In genomic region chr11:42181426-42181825, GRCm38 (mm10) we compare ENCODE assay signal across 10 mouse cellular contexts. TPM values are rescaled to one million over a fixed set of nuclear protein-coding genes. Genes with fewer than 3 reads are reported as not detected.
DNase-seq lines count a peak whose midpoint lies in the region; ATAC-seq and TF ChIP-seq lines count a peak whose summit lies in the region.
"Had no signal": no experiment of that assay in that cellular context is flagged by ENCODE, and none has a peak within 500 bp of the region (broad histone marks: within the 10 kb centered on the region; RNA-seq: fewer than 3 reads in every experiment).

No protein-coding gene starts in this region.

- WGBS in heart, postnatal 0 days: 25% methylated on average over 5 of the region's 5 CpGs
- 17% methylated on average over 5 of the region's 5 CpGs for WGBS in forebrain, postnatal 0 days
- 20% methylated on average over 5 of the region's 5 CpGs for WGBS in midbrain, embryonic 14.5 days

- H3K4me3 ChIP-seq in heart, postnatal 0 days (ENCODE audit: low read depth, low read length): peak overlapping the region; percentile 53
- H3K4me3 ChIP-seq in forebrain, postnatal 0 days (ENCODE audit: low read depth, low read length): peak overlapping the region; percentile 68
- H3K4me3 ChIP-seq in midbrain, embryonic 14.5 days (replicated peaks; ENCODE audit: low read depth, low read length): peak overlapping the region; percentile 60
- H3K4me3 ChIP-seq: erythroblast, embryonic 14.5 days had no signal

- H3K9me3 ChIP-seq in heart, postnatal 0 days (replicated peaks; ENCODE audit: control insufficient read depth, low read length): no peaks in the 10 kb centered on the region
- H3K9me3 ChIP-seq in forebrain, postnatal 0 days (ENCODE audit: low read length): no peaks in the 10 kb centered on the region
- no peaks in the 10 kb centered on the region for H3K9me3 ChIP-seq in midbrain, embryonic 14.5 days (ENCODE audit: control insufficient read depth, low read length)
- H3K9me3 ChIP-seq: megakaryocyte, embryonic 14.5 days had no signal

- H3K4me1 ChIP-seq in heart, postnatal 0 days (ENCODE audit: control insufficient read depth, insufficient read depth): peaks cover 6% of the 10 kb centered on the region
- no peaks in the 10 kb centered on the region; the same call in 1 of the 2 replicates for H3K4me1 ChIP-seq in forebrain, postnatal 0 days (ENCODE audit: insufficient read depth)
- H3K4me1 ChIP-seq in midbrain, embryonic 14.5 days (ENCODE audit: control insufficient read depth, insufficient read depth, low read length): no peaks in the 10 kb centered on the region; the same call in 1 of the 2 replicates

- no peak overlapping the region for H3K27ac ChIP-seq in heart, postnatal 0 days (ENCODE audit: low read depth)
- peak overlapping the region; percentile 83 for H3K27ac ChIP-seq in forebrain, postnatal 0 days (ENCODE audit: low read depth, low read length)
- peak overlapping the region; percentile 90 for H3K27ac ChIP-seq in midbrain, embryonic 14.5 days (replicated peaks; ENCODE audit: low read depth, low read length)

- no peak for DNase-seq in heart, postnatal 0 days (ENCODE audit: low spot score)
- DNase-seq in heart, postnatal 10 days: no peak
- DNase-seq in cerebellum, adult 9-10 months: peak; percentile 47
- peak; percentile 43 for DNase-seq in forebrain, postnatal 0 days
- peak; percentile 48 for DNase-seq in midbrain, embryonic 14.5 days
- no peak for DNase-seq in adrenal gland, postnatal 14 days
- no peak for DNase-seq in gastrocnemius, postnatal 10 days
- DNase-seq in lung, postnatal 36 days: no peak

- peaks cover 26% of the 10 kb centered on the region for H3K27me3 ChIP-seq in heart, postnatal 0 days (ENCODE audit: control insufficient read depth, insufficient read depth, low read length)
- no peaks in the 10 kb centered on the region for H3K27me3 ChIP-seq in forebrain, postnatal 0 days (ENCODE audit: insufficient read depth, low read length)
- H3K27me3 ChIP-seq in midbrain, embryonic 14.5 days (ENCODE audit: control insufficient read depth, insufficient read depth, low read length): no peaks in the 10 kb centered on the region

- no peak for TF ChIP-seq CTCF in heart, postnatal 0 days (IDR thresholded peaks at IDR 0.05; ENCODE audit: low read depth)
- 0 out of 2 replicates have a peak, but pooled peaks have one; percentile 11 for TF ChIP-seq CTCF in forebrain, postnatal 0 days (IDR thresholded peaks at IDR 0.05; ENCODE audit: low read depth)

- intact Hi-C loops in heart, postnatal 10 days (cut with DNase I): no loop called here

- peak overlapping the region; percentile 85 for H3K4me2 ChIP-seq in heart, postnatal 0 days (ENCODE audit: low read depth, low read length)
- H3K4me2 ChIP-seq in forebrain, postnatal 0 days (ENCODE audit: low read depth): peak overlapping the region; percentile 78
- H3K4me2 ChIP-seq in midbrain, embryonic 14.5 days (ENCODE audit: low read length): peak overlapping the region; percentile 93

- no peaks in the 10 kb centered on the region for H3K36me3 ChIP-seq in heart, postnatal 0 days (replicated peaks; ENCODE audit: control insufficient read depth, insufficient read depth, low read length)
- no peaks in the 10 kb centered on the region for H3K36me3 ChIP-seq in forebrain, postnatal 0 days (ENCODE audit: insufficient read depth)
- no peaks in the 10 kb centered on the region for H3K36me3 ChIP-seq in midbrain, embryonic 14.5 days (ENCODE audit: control insufficient read depth, insufficient read depth, low read length)

- H3K9ac ChIP-seq in heart, postnatal 0 days (replicated peaks; ENCODE audit: low read depth, low read length): no peak overlapping the region
- H3K9ac ChIP-seq in forebrain, postnatal 0 days: peak overlapping the region; percentile 78
- peak overlapping the region; percentile 81 for H3K9ac ChIP-seq in midbrain, embryonic 14.5 days (replicated peaks; ENCODE audit: low read length)

- no peak for ATAC-seq in heart, postnatal 0 days (ENCODE audit: insufficient read depth, low read depth)
- peak; percentile 25; the same call in 1 of the 2 replicates for ATAC-seq in forebrain, postnatal 0 days
- 0 out of 2 replicates have a peak, but pooled peaks have one; percentile 35 for ATAC-seq in midbrain, embryonic 14.5 days (ENCODE audit: low FRiP score, low TSS enrichment)

- TF ChIP-seq EP300 in heart, postnatal 0 days (IDR thresholded peaks at IDR 0.05; ENCODE audit: low read depth): no peak

RNA-seq across cellular contexts. Expression of gene Gabra1, which starts 1.3 kb away (rescaled TPM):
- 1.7 TPM in 1 of 2 replicates, not detected in the other for total RNA-seq in heart, postnatal 0 days (2014; rRNA removed; ENCODE audit: low replicate concordance)
- 0.18 and 0.52 TPM in 2 replicates for polyA plus RNA-seq in heart, postnatal 0 days (2015; fragmentation: Nextera tagmentation; extraction: Ambion mirVana)
- under 1 TPM; 0.37 to 0.67 TPM for total RNA-seq in heart, postnatal 10 days (2021)
- total RNA-seq in forebrain, postnatal 0 days (2014; rRNA removed): 33.1 and 41.7 TPM in 2 replicates
- polyA plus RNA-seq in forebrain, postnatal 0 days (2015; fragmentation: Nextera tagmentation; extraction: Ambion mirVana): 22.7 and 23.4 TPM in 2 replicates
- polyA plus RNA-seq in midbrain, embryonic 14.5 days (2014; fragmentation: Nextera tagmentation; extraction: Ambion mirVana): 48.8 and 49.1 TPM in 2 replicates
- total RNA-seq in adrenal gland, postnatal 14 days (2021): 0.85 and 1.7 TPM in 2 replicates
- 1 to 10 TPM; 1.8 to 2.3 TPM for total RNA-seq in gastrocnemius, postnatal 10 days (2021)
- polyA plus RNA-seq: erythroblast, embryonic 14.5 days had no signal

Comparison
In these comparisons a context has a peak if more than half of its experiments do, and no peak if none do; other contexts are left out.
1. DNase-seq: peak in cerebellum, adult 9-10 months (single experiment), forebrain, postnatal 0 days (single experiment) and midbrain, embryonic 14.5 days (single experiment); none in heart, postnatal 0 days (single experiment), heart, postnatal 10 days (0 of 2), adrenal gland, postnatal 14 days (single experiment), gastrocnemius, postnatal 10 days (single experiment) and lung, postnatal 36 days (single experiment).
2. RNA of gene Gabra1, which starts 1.3 kb away (total RNA-seq): 33.1 to 41.7 TPM in forebrain, postnatal 0 days; 1.8 to 2.3 TPM in gastrocnemius, postnatal 10 days, 0.85 to 1.7 TPM in adrenal gland, postnatal 14 days, 0.37 to 0.67 TPM in heart, postnatal 10 days and 1.7 TPM in heart, postnatal 0 days; every median in the first group is over 10 times any median in the second.
3. Peak in every context shown above with its lines, with median percentiles within 50 percentile points of each other: H3K4me2 ChIP-seq and H3K4me3 ChIP-seq.